Mouse (Mus musculus) limb, embryonic 14.5 days (tissue): Measurements from ENCODE around the gene Mylk. TPM values are rescaled to one million over a fixed set of nuclear protein-coding genes. Genes with fewer than 3 reads are reported as not detected.

ENCODE experiments used
- ATAC-seq: fragments of 200-750 bp; cut with Nextera tagmentation; 2 replicates; pipeline ENCODE4 v1.8.0; 2017; ENCODE audit warnings: low read depth, moderate number of reproducible peaks, moderate TSS enrichment; ENCODE audit not compliant: low FRiP score
- DNase-seq: peaks from one replicate; pipeline ENCODE4 v3.0.0-alpha.2; 2015; ENCODE audit warnings: low spot score
- H3K27ac ChIP-seq: fragments of 300-500 bp; sonication (generic); replicated peaks from 2 replicates; pipeline ENCODE4 v1.5.1; 2014; ENCODE audit warnings: low read depth, mild to moderate bottlenecking, low read length, moderate library complexity, mixed read lengths
- H3K27me3 ChIP-seq: fragments of 300-500 bp; sonication (generic); 2 replicates; pipeline ENCODE4 v1.6.1; 2014; ENCODE audit warnings: low read length, mixed read lengths; ENCODE audit not compliant: control insufficient read depth, insufficient read depth
- H3K36me3 ChIP-seq: fragments of 300-500 bp; sonication (generic); 2 replicates; pipeline ENCODE4 v1.6.1; 2014; ENCODE audit warnings: mild to moderate bottlenecking, low read length, moderate library complexity, mixed read lengths; ENCODE audit not compliant: control insufficient read depth, insufficient read depth
- H3K4me1 ChIP-seq: fragments of 300-500 bp; sonication (generic); 2 replicates; pipeline ENCODE4 v1.6.1; 2014; ENCODE audit warnings: antibody characterized with exemption, low read length, mixed read lengths; ENCODE audit not compliant: control insufficient read depth, insufficient read depth
- H3K4me2 ChIP-seq: fragments of 300-500 bp; sonication (generic); replicated peaks from 2 replicates; pipeline ENCODE4 v1.6.1; 2014; ENCODE audit warnings: low read depth, mild to moderate bottlenecking, low read length, moderate library complexity; ENCODE audit not compliant: severe bottlenecking
- H3K4me3 ChIP-seq: fragments of 300-500 bp; sonication (generic); replicated peaks from 2 replicates; pipeline ENCODE4 v1.5.1; 2014; ENCODE audit warnings: low read length
- H3K9ac ChIP-seq: fragments of 300-500 bp; sonication (generic); 2 replicates; pipeline ENCODE4 v1.6.1; 2014; ENCODE audit warnings: mild to moderate bottlenecking, low read depth, low read length, moderate library complexity; ENCODE audit not compliant: severe bottlenecking
- H3K9me3 ChIP-seq: fragments of 300-500 bp; sonication (generic); 2 replicates; pipeline ENCODE4 v1.6.1; 2016; ENCODE audit warnings: low read length; ENCODE audit not compliant: control insufficient read depth
- POLR2A ChIP-seq: fragments of 200-500 bp; IDR thresholded peaks from 2 replicates; pipeline ENCODE4 v1.8.0; 2012; ENCODE audit warnings: inconsistent platforms, mild to moderate bottlenecking, moderate library complexity, borderline replicate concordance; ENCODE audit not compliant: insufficient read depth, insufficient read length; ENCODE audit errors: extremely low read depth
- WGBS: fragments of 180-500 bp; shearing (Covaris S2); extraction: QIAGEN DNeasy Blood & Tissue Kit; methylation state at CpG from one replicate; pipeline ENCODE4 v1.1.7; 2014; 5-methylcytosine and 5-hydroxymethylcytosine counted together
- polyA plus RNA-seq, 2 experiments: library from polyadenylated mRNA; depleted of rRNA in 1 of 2; stranded (reverse) in 1 of 2; unstranded in 1 of 2; fragments of >200 nt; fragmentation: Nextera tagmentation in 1 of 2; extraction: Ambion mirVana in 1 of 2; gene quantifications; 2 replicates each; pipeline versions ENCODE4 v1.2.1 to v1.2.3; 2012 to 2014

The Mylk gene
- polyA plus RNA-seq, 2 experiments = 14.9 to 17.0 TPM

DNA sequence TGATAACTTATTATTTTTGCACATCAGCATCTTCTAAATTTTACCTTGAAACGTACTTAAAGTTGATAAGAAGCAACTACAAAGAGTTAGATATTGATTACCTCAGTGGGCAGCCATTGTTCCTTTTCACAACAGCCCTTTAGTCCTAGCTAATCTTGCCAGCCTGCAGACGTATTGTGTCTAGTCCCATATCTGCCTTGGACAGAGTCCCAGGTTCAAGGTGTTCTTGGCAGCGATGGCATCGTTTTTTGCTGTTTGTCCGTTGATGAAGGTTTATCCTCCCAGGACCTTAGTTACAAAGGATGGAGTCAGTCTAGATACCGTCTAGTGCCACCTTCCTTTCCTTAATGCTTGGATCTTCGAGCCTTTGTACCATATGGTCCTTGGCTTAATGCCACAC is 69.6 kb downstream of the Mylk start:
- Histone ChIP-seq H3K4me1 (peaks cover 5% of the 10 kb centered on the region; the same call in 1 of the 2 replicates), H3K9me3 (no peaks in the 10 kb centered on the region), H3K9ac (no peak overlapping the region), H3K27ac (no peak overlapping the region), H3K4me2 (no peak overlapping the region), H3K36me3 (no peaks in the 10 kb centered on the region), H3K4me3 (no peak overlapping the region), H3K27me3 (no peaks in the 10 kb centered on the region)
- no peak for TF ChIP-seq POLR2A
- ATAC-seq = no peak
- no peak for DNase-seq
- 89% methylated on average over 7 of the region's 7 CpGs for WGBS

DNA sequence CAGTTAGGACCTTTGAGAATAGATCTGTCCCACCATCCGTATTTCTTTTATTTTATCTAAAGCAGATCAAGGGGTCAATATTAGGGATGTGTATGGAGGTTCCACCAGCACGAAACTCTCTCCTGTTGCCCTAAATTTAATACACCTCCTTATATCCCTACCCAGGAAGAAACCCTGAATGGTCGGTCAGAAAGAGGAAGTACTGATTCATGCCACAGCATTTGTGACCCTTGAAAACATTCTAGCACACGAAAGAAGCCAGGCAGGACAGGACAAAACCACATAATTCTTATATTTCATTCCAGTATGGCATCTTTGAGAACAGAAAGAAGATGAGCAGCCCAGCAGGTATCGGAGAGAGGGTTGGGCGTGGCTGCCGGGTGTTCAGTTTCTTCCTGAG is 71.5 kb downstream of the Mylk start:
- no peak for ATAC-seq
- H3K9me3 ChIP-seq = no peaks in the 10 kb centered on the region
- H3K4me2 ChIP-seq = no peak overlapping the region

DNA sequence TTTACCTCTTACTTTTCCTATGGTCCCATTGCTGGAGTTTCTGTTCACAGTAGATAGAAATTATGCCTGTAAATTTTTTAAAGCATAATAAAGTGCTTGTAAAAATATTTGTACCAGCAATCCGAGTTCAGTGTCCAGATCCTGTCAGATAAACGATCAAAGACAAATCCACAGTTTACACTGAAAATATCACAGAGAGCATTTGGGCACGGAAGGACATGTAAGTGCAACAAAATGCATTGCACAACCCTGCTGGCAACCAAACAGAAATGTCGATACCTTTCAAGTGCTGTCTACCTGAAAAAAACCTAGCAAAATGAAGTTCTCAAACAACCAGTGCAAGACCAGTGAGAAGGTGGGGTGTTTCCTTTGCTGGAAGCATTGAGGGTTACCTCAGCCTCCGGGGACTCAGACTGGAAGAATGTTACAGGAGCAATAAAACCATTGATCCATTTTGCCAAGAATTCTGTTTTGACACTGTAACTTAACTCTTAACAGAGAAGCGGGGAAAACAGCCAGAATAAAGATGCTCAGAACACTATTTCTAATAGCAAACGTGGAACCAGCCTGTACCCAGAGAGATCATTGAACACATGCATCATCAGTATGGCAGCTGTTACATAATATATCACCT is 80.2 kb downstream of the Mylk start:
- ATAC-seq (no peak), DNase-seq (peak; percentile 59)
- no peaks in the 10 kb centered on the region for H3K36me3 ChIP-seq
- TF ChIP-seq POLR2A = no peak
- no peaks in the 10 kb centered on the region for H3K27me3 ChIP-seq
- H3K4me1 ChIP-seq = peaks cover 12% of the 10 kb centered on the region
- H3K4me2 ChIP-seq = no peak overlapping the region
- H3K9ac ChIP-seq = no peak overlapping the region
- no peak overlapping the region for H3K27ac ChIP-seq
- 37% methylated on average over 7 of the region's 7 CpGs for WGBS
- no peaks in the 10 kb centered on the region for H3K9me3 ChIP-seq
- no peak overlapping the region for H3K4me3 ChIP-seq

More for the DNA sequence above, 71.5 kb downstream of the Mylk start:
- 77% methylated on average over 7 of the region's 7 CpGs for WGBS
- Histone ChIP-seq H3K27me3 (no peaks in the 10 kb centered on the region), H3K27ac (no peak overlapping the region), H3K4me3 (no peak overlapping the region), H3K4me1 (peaks cover 5% of the 10 kb centered on the region; the same call in 1 of the 2 replicates), H3K36me3 (no peaks in the 10 kb centered on the region), H3K9ac (no peak overlapping the region)
- no peak for TF ChIP-seq POLR2A
- DNase-seq = no peak

DNA sequence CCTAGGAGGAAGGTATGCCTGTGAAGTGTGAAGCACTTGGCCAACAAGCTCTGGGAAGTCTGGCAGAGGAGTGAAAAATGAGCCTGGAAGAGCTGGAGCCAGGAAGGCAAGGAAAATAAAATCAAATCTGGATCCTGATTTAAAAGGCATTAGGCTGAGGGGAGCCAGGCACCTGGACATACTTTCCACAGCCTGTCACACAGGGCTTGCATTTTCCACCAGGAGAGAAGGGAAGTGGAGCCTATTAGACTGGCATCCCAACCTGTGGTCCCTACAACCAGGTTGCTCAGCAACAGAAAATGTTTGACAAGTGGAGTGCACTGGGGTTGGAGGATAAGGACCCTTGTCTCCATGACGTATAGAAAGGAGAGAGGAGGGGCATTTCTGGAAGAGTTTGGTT is 89.5 kb downstream of the Mylk start:
- no peak for TF ChIP-seq POLR2A
- no peak overlapping the region for H3K4me3 ChIP-seq
- no peaks in the 10 kb centered on the region for H3K36me3 ChIP-seq
- H3K27ac ChIP-seq = peak overlapping the region; percentile 48; the same call in 1 of the 2 replicates
- H3K4me1 ChIP-seq = peaks cover 16% of the 10 kb centered on the region
- WGBS = 14% methylated on average over 1 of the region's 1 CpGs
- H3K9ac ChIP-seq = no peak overlapping the region
- DNase-seq = peak; percentile 64
- H3K27me3 ChIP-seq = no peaks in the 10 kb centered on the region
- no peak overlapping the region for H3K4me2 ChIP-seq
- H3K9me3 ChIP-seq = no peaks in the 10 kb centered on the region
- ATAC-seq = peak; percentile 84

DNA sequence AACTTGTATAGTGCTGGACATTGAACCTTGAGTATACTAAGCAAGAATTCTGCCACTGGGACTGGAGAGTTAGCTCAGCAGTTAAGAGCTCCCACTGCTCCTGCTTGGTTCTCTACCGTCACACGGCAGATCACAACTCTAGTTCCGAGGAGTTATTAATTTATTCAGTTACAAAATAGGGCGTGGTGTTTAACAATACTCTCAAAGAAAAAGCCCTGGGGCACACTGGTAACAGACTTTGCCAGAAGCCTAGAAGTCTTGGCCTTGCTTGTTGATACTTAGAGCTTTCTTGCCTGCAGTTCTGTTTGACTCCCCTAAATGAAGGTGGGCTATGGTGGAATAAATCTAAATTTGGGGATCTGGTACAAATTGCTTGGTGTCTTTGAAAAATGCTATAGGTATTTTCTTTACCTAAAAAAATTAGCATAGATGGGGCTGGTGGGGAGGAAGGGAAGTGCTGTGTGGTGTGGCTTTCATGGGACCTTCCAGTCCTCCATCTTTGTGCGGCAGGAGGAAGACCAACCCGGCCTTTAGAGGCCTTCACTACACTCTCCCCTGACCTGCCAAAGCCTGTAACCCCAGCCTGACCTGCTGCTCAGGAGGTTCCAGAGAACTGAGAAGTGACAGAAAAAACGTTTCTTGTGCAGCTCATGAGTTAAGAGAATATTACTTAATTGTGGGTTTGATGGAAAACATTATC is 94.1 kb downstream of the Mylk start:
- WGBS = 52% methylated on average over 7 of the region's 7 CpGs
- Histone ChIP-seq H3K27me3 (no peaks in the 10 kb centered on the region), H3K9me3 (0 out of 2 replicates have a peak, but pooled peaks cover 6% of the 10 kb centered on the region), H3K4me3 (no peak overlapping the region), H3K27ac (no peak overlapping the region; the same call in 1 of the 2 replicates), H3K4me2 (no peak overlapping the region), H3K36me3 (no peaks in the 10 kb centered on the region), H3K4me1 (peaks cover 21% of the 10 kb centered on the region), H3K9ac (no peak overlapping the region; the same call in 1 of the 2 replicates)
- ATAC-seq = no peak
- TF ChIP-seq POLR2A = no peak
- no peak for DNase-seq
